Mouse (Mus musculus) urinary bladder, adult 18-20 months (tissue): ENCODE data around the gene Rps19.
"Not testable (repeated sequence)": the region's sequence is repeated elsewhere in the genome, so short reads cannot be mapped to it uniquely, and the experiment has no call there.

ENCODE experiments used
- DNase-seq, 2 experiments: peaks; one replicate each; pipeline ENCODE4 v3.0.0; 2022; ENCODE audit warnings: low spot score in 2 of 2, mixed read lengths in 2 of 2

Rps19 gene

DNA sequence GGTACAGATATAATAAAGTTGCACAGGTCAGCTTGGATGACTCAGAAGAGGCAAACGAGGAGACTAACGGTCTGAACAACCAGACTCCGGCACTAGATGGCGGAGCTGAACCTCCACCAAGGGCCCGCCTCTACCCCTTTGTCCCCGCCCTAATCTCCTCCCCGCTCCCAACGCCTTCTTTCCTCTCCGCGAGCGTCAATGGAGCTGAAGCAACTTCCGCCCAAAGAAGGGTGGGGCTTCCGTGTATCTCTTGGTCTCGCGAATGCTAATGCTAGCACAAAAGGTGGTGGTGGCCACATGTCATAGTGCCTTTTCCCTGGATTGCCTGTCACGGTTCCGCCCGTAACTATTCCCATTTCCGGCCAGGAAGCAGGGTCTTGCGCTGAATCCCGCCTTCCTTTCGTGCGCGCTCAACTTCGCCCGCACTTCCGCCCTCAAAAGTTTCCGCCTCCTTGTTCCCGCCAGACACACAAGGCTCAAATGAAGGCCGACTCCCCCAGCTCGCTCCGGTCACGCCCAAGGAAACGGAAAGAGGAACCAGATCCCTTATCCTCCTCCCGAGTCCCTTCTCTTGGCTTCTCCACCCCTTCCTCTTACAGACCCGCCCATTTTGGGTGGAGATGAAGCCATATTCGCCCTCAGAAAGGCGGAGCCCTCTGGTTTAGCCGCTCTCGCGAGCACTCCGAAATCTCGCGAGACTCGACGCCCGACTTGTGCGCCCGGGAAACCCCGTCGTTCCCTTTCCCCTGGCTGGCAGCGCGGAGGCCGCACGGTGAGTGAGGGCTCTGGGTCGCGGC, at the start of gene Rps19:
Gene Rps19, plus strand, starts transcription at position 476 of the 797 bp plus-strand sequence.
- DNase-seq = peak; percentile 96 to 98

DNA sequence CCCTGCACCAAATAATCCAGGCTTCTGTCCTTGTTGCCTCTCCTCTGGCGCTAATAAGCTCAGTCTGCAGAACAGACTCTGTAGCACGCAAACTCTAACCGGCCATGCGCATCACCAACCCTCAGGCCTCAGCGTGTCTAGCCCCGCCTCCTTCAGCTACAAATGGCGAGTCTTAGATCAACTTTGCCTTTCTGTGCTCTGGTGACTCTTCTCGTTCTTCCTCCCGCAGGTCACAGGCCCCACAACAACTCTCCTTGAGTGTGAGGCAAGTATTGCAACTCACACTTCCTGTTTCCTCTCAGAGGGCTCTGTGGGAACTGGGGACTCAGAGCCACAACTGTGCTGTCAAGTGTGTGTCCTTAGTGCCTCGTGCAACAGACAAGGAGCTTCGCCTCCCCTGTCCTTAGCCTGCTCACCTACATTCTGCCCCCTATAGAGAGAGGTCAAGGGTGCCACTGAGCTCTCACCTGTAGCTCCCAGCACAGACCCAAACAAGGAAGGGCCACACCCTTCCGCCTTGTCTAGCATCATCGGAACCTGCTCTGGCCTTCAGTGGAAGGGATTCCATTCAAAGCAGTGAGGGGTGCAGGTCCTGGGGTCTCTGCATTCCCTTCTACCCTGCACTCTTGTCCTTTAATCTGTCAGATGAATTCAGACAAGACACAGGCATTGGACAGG, 45.3 kb upstream of the Rps19 start:
- not testable (repeated sequence) for DNase-seq

DNA sequence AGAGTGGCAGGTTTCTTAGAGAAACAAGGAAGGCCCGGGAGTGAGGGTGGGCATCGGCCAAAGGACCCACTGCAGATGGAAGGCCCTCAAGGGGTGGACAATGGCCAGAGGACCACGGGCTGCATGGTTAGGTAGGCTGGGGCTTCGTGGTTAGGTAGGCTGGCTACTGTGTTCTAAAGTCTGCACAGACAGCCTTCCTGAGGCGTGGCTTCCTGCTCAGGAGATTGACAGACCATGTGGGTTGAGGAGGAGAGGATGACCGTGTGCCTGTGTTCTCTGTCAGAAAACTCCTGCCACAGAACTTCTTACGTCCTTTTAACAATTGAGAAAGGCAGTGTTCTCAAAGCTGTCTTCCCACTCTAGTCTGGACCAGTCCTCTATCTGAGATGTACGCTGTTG, 44.8 kb upstream of the Rps19 start:
- no peak for DNase-seq

DNA sequence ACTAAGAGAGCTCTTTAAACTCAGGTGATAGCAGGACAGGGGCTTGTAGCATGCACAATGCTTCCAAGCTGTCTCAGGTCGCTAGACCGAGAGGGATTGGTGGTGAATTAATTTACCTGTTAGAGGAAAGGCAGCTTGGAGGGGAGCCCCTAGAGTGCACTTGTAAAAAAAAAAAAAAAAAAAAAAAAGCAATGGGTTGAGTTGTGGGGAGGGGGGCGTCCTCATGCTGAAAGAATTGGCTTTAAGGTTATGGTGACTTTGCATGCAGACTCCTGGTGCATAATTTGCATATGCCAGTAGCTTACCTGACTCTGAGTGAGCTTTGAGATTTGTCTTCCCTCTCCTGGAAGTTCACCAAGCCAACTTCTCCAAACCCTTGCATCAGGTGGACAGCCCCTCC, 43.8 kb upstream of the Rps19 start:
- DNase-seq = no peak

DNA sequence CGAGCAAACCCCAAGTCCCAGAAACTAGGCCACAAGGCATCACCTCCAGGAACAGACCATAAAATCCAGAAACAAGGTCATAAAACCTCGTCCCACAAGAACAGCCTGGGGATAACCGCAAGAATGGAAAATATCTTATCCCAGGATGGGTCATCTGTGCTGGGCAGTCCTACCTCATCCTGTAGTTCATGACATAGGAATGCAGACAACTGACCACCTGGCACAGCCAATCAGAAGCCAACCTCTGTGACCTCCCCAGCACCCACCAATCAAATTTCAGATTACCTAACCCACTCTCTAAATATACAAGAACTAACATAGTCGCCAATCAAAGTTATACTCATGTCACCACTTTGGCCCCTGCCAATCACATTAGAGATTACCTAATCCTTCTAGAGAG, 43.2 kb upstream of the Rps19 start:
- no peak for DNase-seq

DNA sequence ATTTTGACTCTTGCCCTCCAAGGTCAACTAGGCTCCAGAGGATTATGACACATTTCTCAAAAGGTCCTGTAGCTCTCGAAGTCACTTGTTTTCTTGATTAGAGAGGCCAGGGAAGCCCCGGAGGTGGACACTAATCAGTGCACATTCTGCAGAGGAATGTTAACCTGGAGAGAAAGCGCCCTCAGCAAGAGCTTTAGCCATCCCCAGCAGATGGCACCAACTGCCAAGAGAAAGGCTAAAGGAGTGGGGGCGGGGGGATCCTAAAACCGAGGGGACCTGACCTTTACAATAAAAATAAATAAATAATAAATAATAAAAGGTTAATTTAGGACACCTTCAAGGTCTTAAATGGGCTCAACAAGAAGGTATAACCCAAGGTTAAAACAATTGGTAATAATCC, 40.0 kb upstream of the Rps19 start:
- no peak for DNase-seq

DNA sequence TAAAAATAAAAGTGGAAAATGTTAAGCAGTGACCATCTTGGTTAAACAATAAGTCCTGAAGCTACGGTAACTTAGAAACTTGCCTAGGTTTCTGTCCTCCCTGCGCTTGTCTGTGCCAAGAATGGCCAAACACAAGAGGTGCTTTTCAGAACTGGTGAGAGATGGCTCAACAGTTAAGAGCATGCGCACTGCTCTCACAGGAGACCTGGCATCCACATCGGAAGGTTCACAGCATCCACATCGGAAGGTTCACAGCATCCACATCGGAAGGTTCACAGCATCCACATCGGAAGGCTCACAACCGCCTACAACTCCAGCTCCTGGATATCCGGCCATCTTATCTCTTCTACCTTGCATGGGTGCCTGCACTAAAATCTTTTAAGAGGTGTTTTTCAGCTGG, 39.0 kb upstream of the Rps19 start:
- DNase-seq = no peak

DNA sequence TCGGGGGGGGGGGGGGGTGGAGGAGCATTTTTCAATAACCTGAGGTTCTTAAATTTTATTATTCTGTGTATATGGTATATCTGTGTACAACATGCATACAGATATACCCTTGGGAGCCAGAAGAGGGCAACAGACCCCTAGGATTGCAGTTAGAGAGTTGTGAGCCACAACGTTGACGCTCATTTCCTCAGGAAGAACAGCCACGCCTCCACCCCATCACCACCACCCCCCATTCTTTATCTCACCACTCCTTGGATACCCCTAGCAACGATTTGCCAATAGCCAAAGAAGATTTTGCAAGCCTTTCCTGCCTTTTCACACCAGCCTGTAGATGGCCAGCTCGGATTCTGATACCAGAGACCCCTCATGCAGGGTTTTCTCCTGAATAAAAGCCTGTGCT, 38.5 kb upstream of the Rps19 start:
- peak in 1 of 2 experiments; percentile 4 for DNase-seq

DNA sequence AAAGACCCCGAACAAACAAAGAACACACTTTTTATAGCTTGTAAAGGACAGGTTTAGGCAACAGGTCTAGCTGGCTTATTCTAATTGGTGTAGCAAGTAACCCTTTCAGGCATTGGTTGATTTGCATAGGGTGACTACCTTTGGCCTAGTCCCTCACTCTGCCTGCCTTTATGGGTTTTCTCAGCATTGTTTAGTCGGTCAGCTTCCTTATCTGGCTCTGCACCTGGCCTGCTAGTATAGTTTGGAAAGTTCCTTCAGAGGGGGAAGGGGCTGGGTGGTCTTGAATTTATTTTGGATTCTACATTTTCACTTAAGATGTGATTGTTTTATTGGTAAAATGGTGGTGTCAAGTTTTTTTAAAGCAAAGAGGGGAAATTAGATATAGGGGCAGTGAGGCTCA, 37.6 kb upstream of the Rps19 start:
- not testable (repeated sequence) for DNase-seq

DNA sequence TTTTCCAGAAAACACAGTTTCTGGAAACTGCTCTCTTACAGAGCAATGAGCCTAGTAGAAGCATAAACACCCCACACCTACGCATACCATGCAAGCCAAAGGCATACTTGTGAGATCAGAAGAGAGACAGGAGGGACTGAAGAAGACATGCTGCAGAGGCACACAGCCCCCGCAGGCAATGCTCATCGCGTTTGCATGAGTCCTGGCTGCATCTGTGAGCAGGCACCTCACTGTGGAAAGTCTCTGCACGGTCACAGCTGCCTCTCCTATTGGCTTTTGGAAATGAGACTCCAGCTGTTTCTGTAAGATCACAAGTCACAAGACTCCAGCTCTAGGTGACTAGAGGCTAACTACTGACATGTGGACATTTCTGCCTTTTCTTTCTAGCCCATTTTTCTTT, 34.0 kb upstream of the Rps19 start:
- DNase-seq = peak in 1 of 2 experiments; percentile 19

DNA sequence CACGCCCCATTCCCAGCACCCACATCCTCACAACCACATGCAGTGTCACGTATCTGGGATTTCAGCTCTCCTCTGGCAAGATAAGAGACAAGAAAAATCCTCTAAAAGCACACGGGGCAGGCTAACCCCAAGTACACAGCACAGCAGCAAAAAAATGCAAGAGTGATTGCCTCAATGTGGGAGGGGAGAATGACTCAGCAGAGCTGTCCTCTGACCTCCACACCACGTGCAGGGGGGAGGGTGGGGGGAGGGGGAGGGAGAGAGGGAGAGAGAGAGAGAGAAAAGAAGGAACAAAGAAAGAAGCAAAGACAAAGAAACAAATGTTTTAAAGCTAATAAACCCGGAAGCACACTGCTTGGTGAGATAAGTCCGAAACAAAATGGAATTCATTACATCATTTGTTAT, 33.3 kb upstream of the Rps19 start:
- DNase-seq = peak; percentile 19 to 27

DNA sequence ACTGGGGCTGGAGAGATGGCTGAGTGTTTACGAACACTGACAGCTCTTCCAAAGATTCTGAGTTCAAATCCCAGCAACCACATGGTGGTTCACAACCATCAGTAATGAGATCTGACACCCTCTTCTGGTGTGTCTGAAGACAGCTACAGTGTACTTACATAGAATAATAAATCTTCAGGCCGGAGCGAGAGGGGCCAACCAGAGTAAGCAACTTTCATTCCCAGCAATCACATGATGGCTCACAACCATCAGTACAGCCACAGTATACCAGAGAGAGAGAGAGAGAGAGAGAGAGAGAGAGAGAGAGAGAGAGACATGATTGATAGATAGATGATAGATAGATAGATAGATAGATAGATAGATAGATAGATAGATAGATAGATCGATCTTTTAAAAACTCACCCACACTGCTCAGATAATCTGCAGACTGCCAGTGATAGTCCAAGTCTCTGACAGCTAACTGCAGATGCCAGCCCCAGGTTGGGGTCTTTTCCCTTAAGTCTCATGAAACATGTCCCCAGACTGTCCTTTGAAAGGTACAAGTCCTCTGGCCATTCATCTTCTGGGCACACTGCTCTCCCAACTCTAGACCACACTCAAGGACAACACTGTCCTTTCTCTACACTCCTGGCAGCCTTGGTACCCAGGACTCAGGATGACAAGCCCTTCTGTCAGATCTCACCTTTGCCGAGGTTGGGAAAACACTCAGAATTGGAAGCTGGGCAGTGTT, 32.4 kb upstream of the Rps19 start:
- no peak for DNase-seq

DNA sequence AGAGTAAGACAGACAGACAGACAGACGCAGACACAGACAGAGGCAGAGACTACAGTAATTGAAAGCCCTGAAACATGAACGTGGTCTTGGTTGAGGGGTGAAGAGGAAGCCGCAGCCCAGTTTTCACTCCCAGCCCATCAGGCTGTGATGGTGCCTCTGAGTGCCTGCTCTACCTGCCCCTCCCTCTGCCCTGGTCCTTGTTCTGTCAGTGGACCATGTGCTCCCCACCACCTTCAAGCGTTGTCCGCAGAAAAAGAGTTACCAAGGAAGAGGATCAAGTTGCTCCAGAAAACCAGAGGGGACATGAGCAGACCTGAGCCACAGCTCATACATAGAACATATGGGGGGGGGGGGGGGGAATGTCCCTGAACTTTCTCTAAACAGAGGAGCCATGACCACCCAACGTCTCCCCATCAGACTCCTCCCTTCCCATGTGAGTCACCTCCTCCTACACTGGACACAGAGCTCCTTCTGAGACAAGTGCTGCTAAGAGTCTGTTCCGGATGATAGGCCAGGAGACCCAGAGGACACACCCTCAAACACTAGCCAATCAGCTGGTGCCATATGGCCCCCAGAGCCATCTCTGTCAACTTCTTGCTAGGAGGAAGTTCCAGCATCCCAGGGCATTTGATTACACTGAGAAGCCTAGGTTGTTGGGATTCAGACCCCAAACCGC, 31.5 kb upstream of the Rps19 start:
- no peak for DNase-seq

DNA sequence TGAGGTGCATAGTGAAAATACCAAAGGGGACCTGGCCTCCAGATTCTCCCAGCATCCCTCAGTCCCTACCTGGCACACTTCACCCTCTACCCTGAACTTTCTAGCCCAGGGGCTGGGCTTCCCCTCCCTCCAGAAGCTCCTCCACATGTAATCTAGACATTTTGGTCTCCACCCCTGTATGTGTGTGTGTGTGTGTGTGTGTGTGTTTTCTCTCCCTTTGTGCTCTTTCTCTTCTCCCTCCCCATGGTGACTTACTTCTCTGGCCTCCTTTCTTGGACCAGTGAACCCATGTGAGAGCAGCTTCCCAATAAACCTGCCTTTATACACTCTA, 31.0 kb upstream of the Rps19 start:
- DNase-seq = no peak

DNA sequence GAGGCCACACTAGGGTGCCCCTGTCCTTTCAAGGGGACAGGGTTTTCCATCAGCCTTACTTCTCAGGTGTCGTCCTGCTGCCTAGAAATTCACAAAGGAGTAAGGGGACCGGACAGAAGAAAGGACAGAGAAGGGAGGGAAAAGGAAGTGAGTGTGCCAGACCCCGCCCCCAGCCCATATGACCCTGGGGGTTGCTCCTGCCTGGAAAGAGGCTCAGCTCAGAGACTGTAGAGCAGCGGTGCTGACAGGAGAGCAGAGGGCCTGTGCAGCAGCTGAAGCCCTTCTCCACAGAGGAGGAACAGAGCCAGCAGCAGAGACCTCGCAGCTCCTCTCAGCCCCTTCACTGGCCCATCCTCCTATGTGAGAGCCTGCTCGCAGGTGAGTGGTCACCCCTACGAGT, 30.5 kb upstream of the Rps19 start:
- no peak for DNase-seq

DNA sequence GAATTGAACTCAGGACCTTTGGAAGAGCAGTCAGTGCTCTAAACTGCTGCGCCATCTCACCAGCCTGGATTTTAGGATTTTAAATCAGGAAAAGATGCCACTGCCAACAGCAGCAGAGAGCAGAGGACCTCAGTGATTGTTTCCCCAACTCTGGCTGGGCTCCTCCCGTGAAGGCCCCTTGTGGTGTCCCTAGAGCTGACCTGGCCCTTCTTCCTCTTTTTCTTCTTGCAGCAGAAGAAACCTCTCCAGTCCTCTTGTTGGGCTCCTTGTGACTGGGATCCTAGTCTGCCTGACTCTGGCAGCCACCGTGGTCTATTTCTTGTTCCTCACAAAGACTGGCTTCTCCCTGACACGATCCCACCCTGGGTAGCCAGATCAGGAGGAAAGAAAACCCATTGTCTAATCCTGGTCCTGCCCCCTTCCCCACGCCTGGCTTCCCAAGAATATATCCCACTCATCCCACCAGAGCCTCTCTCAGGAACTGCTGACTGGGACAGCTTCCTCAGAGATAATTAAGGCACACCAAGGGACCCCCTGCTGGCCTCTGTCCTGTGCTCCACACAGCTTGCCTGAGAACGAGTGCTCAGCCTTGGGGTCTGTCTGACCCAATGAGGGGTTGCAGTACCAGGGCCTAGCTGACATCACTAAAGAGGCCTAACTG, 27.6 kb upstream of the Rps19 start:
- DNase-seq = no peak

DNA sequence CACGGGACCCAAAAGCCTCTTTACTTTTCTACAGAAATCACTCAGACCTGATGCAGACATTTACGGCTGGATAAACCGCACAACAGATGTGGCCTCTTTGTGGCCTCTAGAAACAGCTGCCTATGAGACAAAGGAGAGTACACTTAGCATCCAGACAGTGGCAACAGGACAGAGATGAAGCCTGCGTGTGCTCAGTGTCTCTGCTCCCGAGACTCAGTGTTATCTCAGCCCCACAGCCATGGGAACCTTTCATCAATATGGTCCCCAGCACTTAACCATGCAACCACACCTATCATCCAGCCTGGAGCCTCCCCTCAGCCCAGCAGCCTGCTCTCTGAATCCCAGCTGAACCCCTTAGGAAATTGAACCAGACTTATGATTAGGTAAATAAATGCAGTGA, 24.9 kb upstream of the Rps19 start:
- no peak for DNase-seq

DNA sequence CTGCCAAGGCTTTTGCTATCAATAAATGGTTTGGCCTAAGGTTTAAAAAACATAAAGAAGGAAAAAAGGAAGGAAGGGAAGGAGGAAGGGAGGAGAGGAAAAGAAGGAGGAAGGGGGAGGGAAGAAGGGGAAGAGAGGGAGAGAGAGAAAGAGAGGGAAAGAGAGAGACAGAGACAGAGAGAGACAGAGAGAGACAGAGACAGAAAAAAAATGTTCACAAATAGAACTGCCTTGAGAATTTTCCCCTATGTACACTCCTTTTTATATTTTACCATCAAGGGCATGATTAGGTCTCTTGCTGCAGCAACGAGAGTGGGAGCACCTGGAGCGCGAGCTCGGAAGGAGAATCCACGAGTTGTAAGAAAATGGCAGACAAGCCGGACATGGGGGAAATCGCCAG, 22.3 kb upstream of the Rps19 start, which contains the start of gene Gm9844:
Gene Gm9844, plus strand, starts transcription at position 301 of the 400 bp plus-strand sequence.
- DNase-seq = no peak

DNA sequence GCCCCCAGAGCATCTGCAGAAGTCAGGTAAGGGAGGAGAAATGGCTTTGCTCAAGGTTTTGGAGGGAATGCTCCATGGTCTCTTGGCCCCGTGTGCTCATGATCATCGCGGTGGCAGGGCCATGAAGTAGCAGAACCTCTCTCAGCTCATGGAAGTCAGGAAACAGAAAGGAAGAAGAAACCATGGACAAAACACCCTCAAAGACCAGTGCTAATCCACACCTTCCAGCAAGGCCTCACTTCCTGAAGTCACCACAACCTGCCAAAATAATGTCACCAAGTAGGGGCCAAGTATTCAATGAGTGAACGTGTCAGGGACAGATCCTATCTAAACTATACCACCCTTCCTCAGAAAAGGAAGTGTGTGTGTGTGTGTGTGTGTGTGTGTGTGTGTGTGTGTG, 21.3 kb upstream of the Rps19 start:
- no peak for DNase-seq

DNA sequence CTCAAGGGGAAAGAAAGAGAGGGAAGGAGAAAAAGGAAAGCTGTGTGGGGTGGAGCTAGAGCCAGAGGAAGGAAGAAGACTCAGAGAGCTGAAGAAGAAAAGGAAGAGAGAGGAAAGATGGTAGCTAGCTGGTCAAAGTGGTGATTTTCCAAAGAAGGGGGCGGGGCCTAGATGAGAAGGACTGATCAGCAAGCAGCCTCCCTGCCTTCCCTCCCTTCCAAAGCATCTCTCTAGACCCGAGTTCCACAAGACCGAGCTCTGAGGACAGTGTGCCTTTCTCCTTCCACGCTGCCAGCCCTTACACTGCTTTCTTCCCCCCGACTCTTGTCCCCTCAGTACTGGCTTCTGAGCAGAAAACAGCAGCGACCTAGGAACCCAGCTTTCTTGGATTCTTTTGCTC, 20.0 kb upstream of the Rps19 start:
- DNase-seq = no peak

DNA sequence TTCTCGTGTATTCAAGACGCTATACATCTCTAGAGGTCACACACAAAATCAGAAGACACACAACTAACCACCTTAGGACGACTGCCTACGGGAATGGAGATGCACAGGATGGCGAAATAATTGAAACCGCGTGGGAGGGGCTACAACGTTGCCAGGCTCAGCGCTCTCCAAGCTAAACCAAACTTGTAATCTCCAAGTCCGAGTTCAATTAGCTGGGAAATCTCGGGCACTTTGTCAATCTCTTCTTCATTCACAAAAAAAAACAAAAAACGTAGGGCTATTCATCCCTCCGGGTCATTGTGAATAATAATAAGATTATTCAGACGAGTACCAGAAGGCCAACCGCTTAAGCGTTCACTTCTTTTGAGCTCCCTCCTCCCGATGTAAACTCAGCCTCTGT, 15.1 kb upstream of the Rps19 start:
- DNase-seq = no peak
